Mouse (Mus musculus): Measurements from ENCODE around the gene Cfap65.

DNA sequence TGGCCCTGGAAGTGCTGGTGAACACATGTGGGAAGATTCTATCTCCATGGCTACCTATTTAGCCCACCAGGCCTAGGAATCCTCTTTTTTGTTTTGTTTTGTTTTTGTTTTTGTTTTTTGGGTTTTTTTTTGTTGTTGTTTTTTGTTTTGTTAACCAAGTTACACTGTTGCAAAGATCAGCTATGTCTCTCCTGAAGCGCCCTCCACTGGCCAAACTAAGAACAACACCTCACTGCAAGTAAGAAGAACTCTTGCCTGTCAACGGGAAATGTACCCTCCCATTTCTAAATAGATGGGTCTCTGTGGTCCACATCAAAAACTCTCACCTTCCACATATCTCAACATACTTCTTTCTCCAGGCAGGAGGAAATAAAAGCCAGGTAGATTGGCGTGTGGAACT lies 33.7 kb downstream of the Cfap65 start:
- TF ChIP-seq POLR2A (IDR thresholded peaks at IDR 0.05; ENCODE audit: borderline replicate concordance, extremely low read depth, low read depth, low read length) (no peak), CTCF (IDR thresholded peaks at IDR 0.05; ENCODE audit: insufficient read depth, low read length) (no peak)

Data from lung, adult 2 months (tissue).